Mouse (Mus musculus): ENCODE data around the gene Ncapd3. TPM values are rescaled to one million over a fixed set of nuclear protein-coding genes. Genes with fewer than 3 reads are reported as not detected.

Gene Ncapd3
- 10 to 100 TPM; 37.1 to 37.6 TPM for total RNA-seq (2023)

DNA sequence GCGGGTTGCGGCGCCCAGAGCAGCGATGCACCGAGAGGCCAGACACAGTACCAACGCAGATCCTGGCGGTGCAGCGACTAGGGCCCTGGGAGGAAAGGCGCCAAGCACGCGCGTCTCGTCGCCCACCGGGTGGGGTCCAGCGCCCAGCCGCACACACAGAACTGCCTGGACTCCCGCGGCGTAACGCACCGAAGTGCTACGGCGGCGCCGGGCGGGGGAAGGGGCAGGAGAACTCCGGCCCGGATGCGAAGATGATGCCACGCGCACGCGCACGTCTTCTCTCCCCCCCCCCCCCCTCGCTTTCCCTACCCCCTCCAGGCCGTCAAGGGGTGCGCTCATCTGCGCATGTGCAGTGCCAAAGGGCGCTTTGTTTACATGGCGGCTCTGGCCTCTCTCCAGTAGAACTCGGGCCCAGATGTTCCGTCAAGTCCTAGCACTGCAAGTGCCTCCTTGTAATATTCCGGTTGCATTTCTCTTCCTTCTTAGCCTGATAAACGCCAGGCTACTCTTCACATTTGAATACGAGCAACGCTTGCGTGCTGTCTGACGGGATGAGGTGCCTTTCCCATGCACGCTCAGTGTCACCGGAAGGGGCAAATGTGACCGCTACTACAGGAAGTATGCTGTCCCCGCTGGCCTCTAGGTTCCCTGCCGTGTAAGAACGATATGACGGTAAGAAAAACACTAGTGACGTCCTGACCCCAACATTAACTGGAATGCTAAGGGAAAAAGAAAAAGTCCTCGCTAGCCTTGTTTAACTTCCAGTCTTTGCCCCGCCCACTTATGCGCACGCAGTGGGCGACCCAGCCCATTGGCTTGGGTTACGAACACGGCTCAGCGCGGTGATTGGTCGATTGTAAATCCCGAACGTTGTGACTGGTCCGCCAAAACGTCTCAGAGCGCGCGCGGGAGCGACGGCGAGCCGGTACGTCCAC lies at the start of gene Ncapd3, which contains the start of gene Vps26b:
Gene Ncapd3 (plus strand): TSS at position 348 of the 935 bp plus-strand sequence.
Gene Vps26b (minus strand): TSS at position 238 of the 935 bp plus-strand sequence.

DNA sequence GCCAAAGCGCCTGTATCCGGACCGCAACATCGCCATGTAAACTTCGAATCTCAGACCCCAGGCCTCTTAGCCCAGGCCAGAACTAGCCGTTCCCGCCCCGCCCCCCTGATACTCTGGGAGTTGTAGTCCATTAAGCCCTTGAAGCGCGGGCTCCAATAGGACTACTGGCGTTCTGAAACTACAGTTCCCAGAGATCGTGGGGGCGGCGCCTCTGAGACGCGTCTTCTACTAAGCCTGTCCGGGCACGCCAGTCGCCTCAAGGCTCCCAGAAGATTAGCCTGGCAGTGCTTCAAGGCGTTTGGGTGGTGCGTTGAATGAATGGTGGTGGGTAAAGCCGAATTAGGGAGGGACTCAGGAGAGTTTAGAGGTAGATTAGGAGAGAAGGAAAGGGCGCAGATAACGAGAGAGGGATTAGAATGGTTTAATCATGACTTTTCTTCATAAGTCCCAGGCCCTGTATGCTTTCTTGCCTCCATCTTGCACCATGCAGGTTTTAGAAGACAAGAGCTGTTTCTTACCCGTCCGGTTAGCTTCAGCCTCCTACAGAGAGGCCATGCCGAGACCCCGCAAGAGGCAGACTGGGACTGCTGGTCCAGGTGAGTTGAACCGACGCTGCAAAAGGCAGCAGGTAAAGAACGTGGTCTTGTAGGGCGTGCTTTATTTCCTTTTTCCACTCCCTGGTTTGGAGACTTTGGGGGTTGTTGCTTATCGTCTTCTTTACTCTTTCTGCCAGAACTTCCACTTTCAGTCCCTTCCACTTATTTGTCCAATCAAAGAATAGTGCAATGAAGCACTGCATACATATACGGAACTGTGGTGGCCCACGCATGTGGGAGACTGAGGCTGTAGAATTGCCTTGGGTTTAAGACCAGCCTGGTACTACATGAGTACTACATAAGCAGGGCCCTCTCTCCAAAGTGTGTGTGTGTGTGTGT lies 30.2 kb upstream of the Ncapd3 start, which contains the start of the genes Acad8 and Thyn1:
Gene Acad8 (minus strand): TSS at position 106 of the 935 bp plus-strand sequence.
Gene Thyn1 (plus strand): TSS at position 250 of the 935 bp plus-strand sequence.

Other genes starting within 250 kb of the Ncapd3 start
- not detected for gene Glb1l2, start 223.7 kb upstream of the Ncapd3 start, total RNA-seq (2023)
- not detected for gene Glb1l3, start 169.3 kb upstream of the Ncapd3 start, total RNA-seq (2023)
- gene Gm1110, start 107.1 kb upstream of the Ncapd3 start, total RNA-seq (2023), result not detected
- gene Acad8, start 30.6 kb upstream of the Ncapd3 start, total RNA-seq (2023), result 10 to 100 TPM; 26.5 to 31.4 TPM
- gene Thyn1, start 30.5 kb upstream of the Ncapd3 start, total RNA-seq (2023), result 10 to 100 TPM; 13.2 to 14.5 TPM
- gene Vps26b, start 110 bp upstream of the Ncapd3 start, total RNA-seq (2023), result 10 to 100 TPM; 55.1 to 58.4 TPM
- gene Jam3, start 125.2 kb downstream of the Ncapd3 start, total RNA-seq (2023), result under 1 TPM in 1 of 2 experiments, not detected in 1; 0.20 TPM